Mouse (Mus musculus) gastrocnemius, adult 2 months (tissue): ENCODE results near the gene Vpreb2. TPM values are rescaled to one million over a fixed set of nuclear protein-coding genes. Genes with fewer than 3 reads are reported as not detected.
"Not testable (repeated sequence)": the region's sequence is repeated elsewhere in the genome, so short reads cannot be mapped to it uniquely, and the experiment has no call there.

Experiments used
- DNase-seq: peaks from one replicate; pipeline ENCODE4 v3.0.0; 2022
- H3K27ac ChIP-seq: fragments of 200-600 bp; 2 replicates; pipeline ENCODE4 v1.8.1; 2022; ENCODE audit warnings: mild to moderate bottlenecking
- H3K4me3 ChIP-seq: fragments of 200-600 bp; 2 replicates; pipeline ENCODE4 v1.8.1; 2022; ENCODE audit warnings: mild to moderate bottlenecking, moderate library complexity
- CTCF ChIP-seq: fragments of 200-600 bp; IDR thresholded peaks from 2 replicates; pipeline ENCODE4 v1.8.1; 2022; ENCODE audit warnings: antibody characterized with exemption, mild to moderate bottlenecking, moderate library complexity
- intact Hi-C: fragments of 180-260 bp; cut with DNase I; formaldehyde crosslinking; loops from one replicate; pipeline ENCODE4 v1.15.1; 2025
- total RNA-seq, 2 experiments: library from RNA; stranded (reverse); gene quantifications; 2 replicates each; pipeline ENCODE4 v1.2.3; 2021

The Vpreb2 gene
- total RNA-seq, 2 experiments from 2014 or later: not detected

GRCm38 (mm10) chr16:18011101-18011500 is 30.9 kb downstream of the Vpreb2 start:
- intact Hi-C loops: no loop called here
- Histone ChIP-seq H3K27ac (no peak overlapping the region), H3K4me3 (no peak overlapping the region)
- DNase-seq: no peak
- TF ChIP-seq CTCF: no peak

DNA sequence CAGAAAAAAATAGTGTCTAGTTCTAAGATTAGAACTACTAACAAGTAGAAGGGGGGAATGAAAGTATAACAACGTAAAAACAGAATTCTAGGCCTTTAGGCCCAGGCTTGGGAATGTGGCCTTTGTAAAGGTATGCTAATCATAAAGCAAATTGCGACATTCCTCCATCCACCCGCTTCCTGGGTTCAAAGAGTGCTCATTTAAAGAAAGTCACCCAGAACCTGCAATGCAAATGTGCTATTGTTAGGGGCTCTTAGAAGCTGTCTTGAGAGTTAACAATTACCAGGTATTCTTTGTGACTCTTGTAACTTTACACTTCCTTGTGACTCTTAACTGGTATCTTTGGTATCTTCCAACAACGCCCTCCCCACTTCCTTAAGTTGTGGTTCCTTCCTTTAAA is 36.3 kb downstream of the Vpreb2 start:
- intact Hi-C loops, H3K27ac ChIP-seq, H3K4me3 ChIP-seq, DNase-seq: not testable (repeated sequence)

- H3K4me3 ChIP-seq: no peak overlapping the region
- H3K27ac ChIP-seq: no peak overlapping the region
- intact Hi-C loops: no loop called here
- TF ChIP-seq CTCF: no peak
- no peak for DNase-seq
Measured at GRCm38 (mm10) chr16:18022780-18023557, 42.7 kb downstream of the Vpreb2 start.

GRCm38 (mm10) chr16:18027371-18027770 is 47.1 kb downstream of the Vpreb2 start:
- DNase-seq: no peak
- Histone ChIP-seq H3K27ac (no peak overlapping the region), H3K4me3 (no peak overlapping the region)
- no peak for TF ChIP-seq CTCF
- intact Hi-C loops: no loop called here

Other genes with a start within 250 kb of the Vpreb2 start
- gene Med15, start 247.5 kb upstream of the Vpreb2 start, total RNA-seq: 10 to 100 TPM; 20.2 to 20.5 TPM
- 10 to 100 TPM; 20.5 to 23.6 TPM for gene Klhl22, start 220.8 kb upstream of the Vpreb2 start, total RNA-seq
- gene Scarf2, start 183.1 kb upstream of the Vpreb2 start, total RNA-seq: 1 to 10 TPM; 3.6 to 5.2 TPM
- not detected for gene B830017H08Rik, start 147.3 kb upstream of the Vpreb2 start, total RNA-seq
- gene Car15, start 142.1 kb upstream of the Vpreb2 start, total RNA-seq: 1 to 10 TPM; 1.3 to 2.1 TPM
- under 1 TPM; 0.15 to 0.56 TPM for gene Gm20518, start 88.8 kb upstream of the Vpreb2 start, total RNA-seq
- under 1 TPM; 0.10 to 0.17 TPM for gene Tssk1, start 86.2 kb upstream of the Vpreb2 start, total RNA-seq
- gene Dgcr2, start 81.9 kb upstream of the Vpreb2 start, total RNA-seq: 10 to 100 TPM; 22.2 to 26.4 TPM
- gene Tssk2, start 81.8 kb upstream of the Vpreb2 start, total RNA-seq: not detected
- 1 to 10 TPM; 6.1 to 6.4 TPM for gene Ess2, start 69.1 kb upstream of the Vpreb2 start, total RNA-seq
- not detected for gene Gsc2, start 65.4 kb upstream of the Vpreb2 start, total RNA-seq
- gene Slc25a1, start 52.2 kb upstream of the Vpreb2 start, total RNA-seq: 1 to 10 TPM; 2.7 to 4.6 TPM
- gene Dgcr6, start 72.4 kb downstream of the Vpreb2 start, total RNA-seq: 10 to 100 TPM; 45.5 to 46.2 TPM
- gene Prodh, start 109.8 kb downstream of the Vpreb2 start, total RNA-seq: 10 to 100 TPM; 11.0 to 18.9 TPM
- gene Rtn4r, start 147.2 kb downstream of the Vpreb2 start, total RNA-seq: not detected
- gene Ccdc188, start 237.5 kb downstream of the Vpreb2 start, total RNA-seq: not detected